Mouse (Mus musculus) monocyte, adult 2 months (primary cell): ENCODE measurements around the gene H2al2b.
"Not testable (repeated sequence)": the region's sequence is repeated elsewhere in the genome, so short reads cannot be mapped to it uniquely, and the experiment has no call there.

ENCODE experiments used
- DNase-seq, 2 experiments: peaks; one replicate each; pipeline ENCODE4 v3.0.0; 2022; ENCODE audit warnings: low spot score in 2 of 2, low read depth in 1 of 2

The H2al2b gene

GRCm38 (mm10) chrY:2720574-2720973 lies at the start of gene H2al2b:
Gene H2al2b, minus strand, starts transcription at chrY:2720674.
- not testable (repeated sequence) for DNase-seq
